Mouse (Mus musculus) MEL-GATA-1-ER (cell line): ENCODE measurements around the gene Ncdn.

Source experiments
- DNase-seq: peaks from one replicate; pipeline ENCODE4 v3.0.0-alpha.2; 2012; ENCODE audit warnings: low read depth; ENCODE audit errors: extremely low read depth

The Ncdn gene

GRCm38 (mm10) chr4:126752608-126753141 lies 563 bp downstream of the Ncdn start:
- DNase-seq = no peak

- DNase-seq = peak; percentile 11
These were observed 1.1 kb downstream of the Ncdn start for GRCm38 (mm10) chr4:126752024-126752607.

GRCm38 (mm10) chr4:126751556-126752023 lies 1.6 kb downstream of the Ncdn start:
- no peak for DNase-seq

- no peak for DNase-seq
These were observed 2.2 kb downstream of the Ncdn start for GRCm38 (mm10) chr4:126750863-126751555.

GRCm38 (mm10) chr4:126750046-126750683 lies 3.1 kb downstream of the Ncdn start:
- DNase-seq = no peak

- DNase-seq = no peak
These were observed 3.7 kb downstream of the Ncdn start for GRCm38 (mm10) chr4:126749553-126749952.

GRCm38 (mm10) chr4:126748381-126748780 lies 4.9 kb downstream of the Ncdn start:
- no peak for DNase-seq

- DNase-seq = no peak
These were observed 6.9 kb downstream of the Ncdn start for GRCm38 (mm10) chr4:126746194-126746840.

GRCm38 (mm10) chr4:126745506-126746193 lies 7.6 kb downstream of the Ncdn start:
- DNase-seq = no peak

- DNase-seq = no peak
These were observed 8.4 kb downstream of the Ncdn start for GRCm38 (mm10) chr4:126744831-126745230.

- DNase-seq = no peak
These were observed 9.5 kb downstream of the Ncdn start for GRCm38 (mm10) chr4:126743713-126744112.

- no peak for DNase-seq
These were observed 10.3 kb downstream of the Ncdn start for GRCm38 (mm10) chr4:126742976-126743375.

- peak; percentile 71 for DNase-seq
These were observed 11.8 kb downstream of the Ncdn start for GRCm38 (mm10) chr4:126741448-126741847.

- DNase-seq = peak; percentile 6
These were observed 13.1 kb downstream of the Ncdn start for GRCm38 (mm10) chr4:126739966-126740676.

GRCm38 (mm10) chr4:126736001-126736414 lies 17.2 kb downstream of the Ncdn start, which contains the start of gene Tfap2e:
Gene Tfap2e, minus strand, starts transcription at chr4:126736240.
- DNase-seq = no peak

GRCm38 (mm10) chr4:126735382-126736000 lies 17.7 kb downstream of the Ncdn start:
- no peak for DNase-seq

- DNase-seq = no peak
These were observed 18.4 kb downstream of the Ncdn start for GRCm38 (mm10) chr4:126734700-126735381.

GRCm38 (mm10) chr4:126734001-126734603 lies 19.1 kb downstream of the Ncdn start:
- no peak for DNase-seq
